Mouse (Mus musculus) E14TG2a.4 (cell line): ENCODE results near the gene Astn1.

Experiments used
- CTCF ChIP-seq: conservative IDR thresholded peaks from 2 replicates; pipeline ENCODE4 v1.5.1; 2014; ENCODE audit warnings: low read length
- NANOG ChIP-seq: IDR thresholded peaks from 2 replicates; pipeline ENCODE4 v1.6.1; 2014; ENCODE audit warnings: borderline replicate concordance, low read length, mixed read lengths
- POU5F1 ChIP-seq: IDR thresholded peaks from 2 replicates; pipeline ENCODE4 v1.6.1; 2014; ENCODE audit warnings: low read length, borderline replicate concordance

DNA sequence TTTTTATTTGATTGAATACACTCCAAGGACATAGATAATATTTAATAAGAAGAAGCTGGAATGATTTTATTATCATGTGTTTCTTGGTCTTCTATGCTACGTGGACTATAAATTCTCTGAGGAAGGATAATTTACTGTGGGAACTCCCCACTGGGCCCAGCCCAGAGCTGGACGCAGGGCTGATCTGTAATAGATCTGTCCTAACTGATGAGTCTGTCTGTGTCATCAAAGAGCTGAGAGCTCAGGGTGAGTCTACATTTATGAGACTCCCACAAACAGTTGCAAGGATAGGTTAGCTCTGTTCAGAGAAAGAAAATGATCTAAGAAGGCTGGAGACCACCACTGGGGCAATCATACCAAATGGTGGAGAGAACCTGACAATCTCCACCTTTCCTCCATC, 271.4 kb downstream of the Astn1 start:
- no peak for TF ChIP-seq CTCF
- no peak for TF ChIP-seq POU5F1
- TF ChIP-seq NANOG: no peak
